Mouse (Mus musculus) adrenal gland, adult (tissue): ENCODE measurements around the gene Sema4b.

Source experiments
- DNase-seq, 2 experiments: peaks; one replicate each; pipeline ENCODE4 v3.0.0; 2022 to 2023; ENCODE audit warnings: low spot score in 1 of 2; ENCODE audit not compliant: inconsistent age in 2 of 2

Gene Sema4b

GRCm38 (mm10) chr7:80261372-80261990, 74.8 kb downstream of the Sema4b start:
- no peak for DNase-seq

DNA sequence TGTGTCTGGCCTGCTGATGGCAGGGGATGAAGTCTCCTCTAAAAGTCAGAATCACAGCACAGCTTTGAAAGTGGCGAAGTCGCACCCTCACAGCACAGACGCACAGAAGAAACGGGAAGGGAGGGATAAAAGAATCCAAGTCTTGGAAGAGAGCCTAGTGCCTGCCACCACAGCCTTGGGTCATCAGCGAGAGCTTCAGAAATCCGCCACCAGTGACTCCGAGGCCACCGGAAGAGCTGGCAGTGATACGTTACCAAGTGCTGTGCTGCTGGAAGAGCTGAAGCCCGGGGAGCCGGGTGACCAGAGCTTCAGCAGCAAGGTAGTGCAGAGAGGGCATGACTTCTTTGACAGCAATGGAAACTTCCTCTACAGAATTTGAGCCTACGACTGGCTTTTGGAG, 78.0 kb downstream of the Sema4b start:
- DNase-seq: peak; percentile 47 to 84

- no peak for DNase-seq
Observed at GRCm38 (mm10) chr7:80267764-80268163, 81.1 kb downstream of the Sema4b start.

DNA sequence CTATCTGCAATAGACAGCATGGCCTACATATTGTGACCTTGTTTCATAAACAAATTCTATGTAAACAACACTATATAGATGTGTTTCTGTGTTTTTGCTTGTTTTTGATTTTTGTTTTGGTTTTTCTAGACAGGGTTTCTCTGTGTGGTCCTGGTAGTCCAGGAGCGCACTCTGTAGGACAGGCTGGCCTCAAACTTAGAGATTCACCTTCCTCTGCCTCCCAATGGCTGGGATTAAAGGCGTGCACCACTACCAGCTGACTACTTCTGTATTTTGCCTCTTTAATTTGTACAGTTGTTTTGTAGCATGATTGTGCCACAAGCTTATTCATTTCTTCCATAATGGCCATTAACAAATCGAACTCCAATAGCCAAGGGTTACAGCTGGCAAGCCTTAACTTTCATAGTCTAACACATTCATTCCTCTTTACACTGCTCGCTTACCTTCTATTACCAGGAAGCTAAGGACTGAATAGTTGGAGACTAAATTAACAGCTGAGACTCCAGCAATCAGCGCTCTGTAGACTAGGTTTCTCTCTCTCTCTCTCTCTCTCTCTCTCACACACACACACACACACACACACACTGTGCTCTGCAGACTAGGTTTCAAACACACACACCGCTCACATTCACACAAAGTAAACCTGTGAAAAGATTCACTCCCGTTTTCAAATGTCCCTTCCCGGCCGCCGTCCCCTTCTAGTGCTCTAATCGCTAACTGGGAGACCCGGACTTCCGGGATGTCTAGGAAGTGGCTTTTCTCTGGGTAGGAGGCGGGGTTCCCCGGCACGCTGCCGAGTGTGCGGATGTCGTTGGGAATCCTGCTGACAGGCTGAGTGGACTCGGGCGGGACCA, 82.5 kb downstream of the Sema4b start, which contains the start of gene Vps33b:
Gene Vps33b, plus strand, starts transcription at position 753 of the 854 bp plus-strand sequence.
- DNase-seq: peak; percentile 95 to 98

DNA sequence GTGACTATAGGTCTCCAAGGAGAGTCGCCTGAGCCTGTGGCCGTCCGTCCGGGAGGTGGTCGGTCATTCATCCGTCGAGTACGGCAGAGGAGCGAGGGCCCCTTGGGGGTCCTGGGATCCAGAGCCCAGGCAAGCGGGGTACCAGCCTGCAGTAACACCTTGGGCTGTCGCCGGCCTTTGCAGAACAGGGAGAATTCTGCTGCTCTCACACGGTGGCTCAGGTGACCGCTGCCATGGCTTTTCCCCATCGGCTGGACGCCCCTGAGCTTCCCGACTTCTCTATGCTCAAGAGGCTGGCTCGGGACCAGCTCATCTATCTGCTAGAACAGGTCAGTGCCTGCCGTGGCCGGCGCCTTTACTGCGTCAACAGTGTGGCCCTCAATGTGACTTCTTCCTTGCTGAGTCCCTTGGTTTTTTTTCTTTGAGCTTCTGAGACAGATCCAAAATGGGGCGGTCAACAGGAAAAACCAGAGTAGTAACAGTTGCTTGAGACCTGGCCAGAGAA, 83.2 kb downstream of the Sema4b start:
- DNase-seq: no peak

DNA sequence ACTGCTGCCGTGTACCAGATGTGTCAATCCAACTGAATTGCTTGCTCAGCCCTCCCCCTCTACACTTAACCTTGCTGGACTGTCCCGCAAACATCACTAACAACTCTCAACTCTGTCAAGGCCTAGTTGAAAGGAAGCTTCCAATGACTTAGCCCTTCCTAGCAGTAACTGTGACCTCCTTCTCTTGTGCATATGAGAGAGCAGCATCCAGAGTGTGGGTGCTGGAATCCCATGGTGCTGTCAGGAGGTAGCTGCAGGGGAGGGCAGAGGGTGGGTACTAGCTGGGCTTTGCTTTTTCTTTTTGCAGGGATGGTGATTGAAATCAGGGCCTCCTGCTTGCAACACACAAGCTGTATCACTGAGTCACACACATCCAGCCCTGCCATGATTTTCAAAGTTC, 86.8 kb downstream of the Sema4b start:
- DNase-seq: peak in 1 of 2 experiments; percentile 80
